Mouse (Mus musculus) adrenal gland, postnatal 4 days (tissue): Measurements from ENCODE around the gene Rpap1. TPM values are rescaled to one million over a fixed set of nuclear protein-coding genes. Genes with fewer than 3 reads are reported as not detected.

Experiments
- DNase-seq, 2 experiments: peaks; one replicate each; pipeline ENCODE4 v3.0.0; 2021 to 2022; ENCODE audit warnings: low spot score in 2 of 2, mixed read lengths in 2 of 2
- total RNA-seq, 2 experiments: library from RNA; stranded (reverse); gene quantifications; 2 replicates each; pipeline ENCODE4 v1.2.3; 2021

Rpap1 gene
- total RNA-seq, 2 experiments from 2014 or later = 30.0 to 30.8 TPM

GRCm38 (mm10) chr2:119799181-119799960, 12.0 kb upstream of the Rpap1 start:
- no peak for DNase-seq

DNA sequence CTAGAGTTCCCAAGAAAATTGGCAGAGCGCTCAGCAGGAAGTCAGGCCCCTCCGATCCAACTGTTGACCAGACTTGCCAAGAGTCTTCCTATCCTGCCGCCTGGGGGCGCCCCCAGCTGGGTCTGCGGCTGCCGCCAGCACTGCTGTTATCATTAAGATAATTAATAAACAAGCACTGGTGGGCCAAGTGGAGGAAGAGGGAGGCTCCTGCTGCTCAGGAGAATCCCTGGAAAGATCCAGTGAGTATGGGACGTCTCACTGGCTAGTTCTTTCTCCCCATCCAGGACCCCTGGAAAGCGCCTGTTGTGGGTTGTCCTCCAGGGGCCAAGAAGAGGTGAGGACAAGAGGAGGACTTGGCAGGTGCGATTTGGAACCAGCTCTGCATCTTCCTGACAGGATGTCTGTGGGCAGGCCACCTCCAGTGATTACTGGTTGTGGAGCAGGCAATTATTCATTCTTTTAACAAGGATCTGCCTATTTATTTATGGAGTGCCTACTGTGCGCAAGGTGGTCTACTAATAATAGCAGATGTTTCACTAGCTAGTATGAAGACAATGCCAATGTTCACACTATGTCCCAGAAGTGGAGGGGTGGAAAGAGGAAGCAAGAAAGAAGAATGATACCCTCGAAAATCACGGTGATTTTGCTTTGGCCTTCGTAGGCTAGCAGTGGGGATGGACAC, 11.1 kb upstream of the Rpap1 start:
- peak in 1 of 2 experiments; percentile 47 for DNase-seq

GRCm38 (mm10) chr2:119797279-119797783, 10.0 kb upstream of the Rpap1 start, which contains the start of gene Tyro3:
Gene Tyro3 (plus strand): TSS chr2:119797733.
- no peak for DNase-seq

GRCm38 (mm10) chr2:119789996-119790395, 2.7 kb upstream of the Rpap1 start:
- DNase-seq = no peak

DNA sequence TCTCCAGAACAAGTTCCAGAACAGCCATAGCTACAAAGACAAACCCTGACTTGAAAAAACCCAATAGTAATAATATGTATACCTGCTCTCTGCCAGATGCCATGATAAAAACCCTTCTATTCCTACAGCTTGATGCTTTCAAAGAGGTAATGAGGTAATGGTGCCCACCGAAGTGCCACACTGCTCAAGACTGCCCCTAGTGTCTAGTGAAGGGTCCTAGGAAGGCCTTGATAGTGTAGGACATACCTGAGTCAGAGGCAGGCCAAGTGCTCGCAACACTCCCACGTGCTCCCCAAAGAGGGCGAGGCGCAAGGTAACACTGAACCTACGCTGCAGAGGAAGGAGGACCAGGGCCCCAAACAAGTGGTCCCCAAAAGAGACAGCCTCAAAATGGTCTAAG, 20.1 kb downstream of the Rpap1 start:
- no peak for DNase-seq

DNA sequence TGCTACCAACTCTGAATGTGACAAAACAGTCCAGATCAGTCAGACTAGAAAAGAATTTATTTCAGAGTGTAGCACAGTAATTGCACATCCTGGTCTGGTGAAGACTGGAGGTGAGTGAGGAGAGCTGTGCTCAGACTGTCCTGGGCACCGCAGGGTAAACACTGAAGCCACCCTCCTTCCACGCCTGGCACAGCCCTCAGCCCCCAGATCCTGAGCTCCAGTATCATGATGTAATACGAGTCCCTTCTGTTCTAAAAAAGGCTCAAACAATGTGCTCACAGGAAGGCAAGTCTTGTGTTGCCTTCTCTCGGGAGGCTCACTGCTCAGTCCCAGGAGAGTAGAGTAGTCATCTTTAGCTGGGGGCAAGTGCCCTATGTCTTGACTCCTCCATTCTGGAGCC, 23.4 kb downstream of the Rpap1 start:
- no peak for DNase-seq

DNA sequence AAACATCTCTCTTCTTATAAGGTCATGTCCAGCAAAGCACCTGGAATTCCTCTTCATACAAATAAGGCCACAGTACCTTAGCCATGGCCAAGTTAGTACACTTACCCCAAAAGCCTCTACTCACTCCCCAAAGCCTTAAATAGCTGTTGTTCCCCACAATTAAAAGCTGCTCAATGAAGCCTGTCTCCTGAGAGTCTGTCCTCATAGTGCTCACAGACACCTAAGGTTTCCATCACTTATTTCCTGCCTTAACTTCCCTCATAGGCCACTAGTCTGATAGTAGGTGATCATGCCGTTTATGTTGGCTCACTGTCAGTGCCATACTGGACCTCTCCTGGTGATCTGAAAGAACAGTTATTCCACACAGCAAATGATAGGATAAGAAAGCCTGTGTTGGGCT, 25.1 kb downstream of the Rpap1 start:
- no peak for DNase-seq

- no peak for DNase-seq
Observed at GRCm38 (mm10) chr2:119760251-119760650, 27.1 kb downstream of the Rpap1 start, which contains the start of gene Ltk. Gene Ltk (minus strand): TSS chr2:119760431.

DNA sequence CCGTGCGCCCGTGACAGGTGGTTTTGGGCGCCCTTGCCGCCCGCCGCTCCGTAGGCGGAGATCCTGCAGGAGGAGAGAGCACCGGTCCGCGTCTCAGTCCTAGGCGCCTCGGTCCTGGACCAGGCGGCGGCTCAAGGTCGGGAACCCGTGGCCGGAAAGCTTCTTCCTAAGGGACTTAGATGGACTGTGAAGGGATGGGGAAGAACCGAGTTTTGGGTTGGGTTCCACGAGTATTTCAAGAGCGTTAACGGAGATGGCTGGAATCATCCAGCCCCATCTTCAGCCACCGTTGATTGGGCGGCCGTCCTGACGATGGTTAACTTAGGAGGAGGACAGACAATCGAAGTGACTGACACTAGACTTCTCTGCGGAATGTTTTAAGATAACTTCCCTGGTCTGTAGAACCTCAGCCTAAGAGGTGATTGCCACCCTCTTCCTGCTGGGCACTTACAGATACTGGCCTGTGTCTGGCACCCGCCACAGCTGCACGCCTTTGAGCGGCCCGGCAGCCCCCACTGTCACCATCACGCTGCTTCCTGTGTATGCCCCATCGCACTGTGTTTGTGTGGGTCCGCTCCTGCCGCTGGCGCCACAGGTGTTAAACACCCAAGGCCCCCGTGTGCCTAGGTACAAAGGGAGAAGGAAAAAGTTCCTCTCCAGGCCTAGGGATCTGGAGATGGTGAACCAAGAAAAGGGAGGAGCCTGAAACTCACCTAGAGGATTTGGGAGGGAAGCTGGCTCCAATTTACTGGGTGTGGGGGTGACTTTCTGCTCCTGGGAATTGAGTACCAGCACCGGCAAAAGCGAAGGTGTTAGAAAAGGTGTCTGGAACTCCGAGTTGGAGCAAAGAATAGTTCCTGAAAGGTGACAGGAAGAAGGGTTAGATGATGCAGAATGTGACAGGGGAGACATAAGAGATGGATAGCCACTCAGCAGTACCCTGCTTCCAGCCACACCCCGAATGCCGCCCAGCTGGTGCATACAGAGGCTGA, 28.2 kb downstream of the Rpap1 start:
- DNase-seq = no peak

DNA sequence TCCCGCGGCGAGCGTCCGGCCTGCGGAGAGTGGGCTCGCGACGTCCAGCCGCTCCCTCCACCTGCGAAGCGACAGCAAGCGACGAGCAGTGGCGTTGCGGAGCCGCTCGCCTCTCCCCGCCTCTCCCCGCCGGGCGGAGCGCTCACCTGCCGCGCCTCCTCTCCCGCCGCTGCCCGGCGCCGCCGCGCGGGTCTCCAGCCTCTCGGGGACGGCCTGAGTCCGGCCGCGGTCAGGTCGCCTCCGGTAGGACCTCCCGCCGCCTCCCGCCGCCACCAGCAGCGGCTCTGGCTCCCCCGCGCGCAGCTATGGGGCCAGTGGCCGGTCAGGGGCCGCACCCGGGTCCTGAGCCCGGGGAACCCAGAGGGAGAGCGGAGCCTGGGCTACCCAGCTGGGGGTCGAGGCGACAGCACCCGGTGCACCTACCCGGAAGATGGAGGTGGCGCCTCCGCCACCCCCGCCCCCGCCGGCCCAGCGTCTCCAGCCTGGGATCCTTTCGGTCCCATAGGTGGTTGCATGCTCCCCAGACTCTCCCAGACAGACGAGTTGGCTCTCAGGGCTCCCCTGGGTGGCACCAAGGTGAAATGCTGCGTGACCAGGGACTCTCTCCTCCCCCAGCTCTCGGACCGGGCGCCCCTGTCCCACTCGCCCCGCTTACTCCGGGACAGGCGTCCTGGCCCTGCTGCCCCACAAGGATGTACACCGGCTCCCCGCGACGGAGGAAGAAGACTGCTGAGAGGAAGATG, 29.1 kb downstream of the Rpap1 start:
- no peak for DNase-seq

DNA sequence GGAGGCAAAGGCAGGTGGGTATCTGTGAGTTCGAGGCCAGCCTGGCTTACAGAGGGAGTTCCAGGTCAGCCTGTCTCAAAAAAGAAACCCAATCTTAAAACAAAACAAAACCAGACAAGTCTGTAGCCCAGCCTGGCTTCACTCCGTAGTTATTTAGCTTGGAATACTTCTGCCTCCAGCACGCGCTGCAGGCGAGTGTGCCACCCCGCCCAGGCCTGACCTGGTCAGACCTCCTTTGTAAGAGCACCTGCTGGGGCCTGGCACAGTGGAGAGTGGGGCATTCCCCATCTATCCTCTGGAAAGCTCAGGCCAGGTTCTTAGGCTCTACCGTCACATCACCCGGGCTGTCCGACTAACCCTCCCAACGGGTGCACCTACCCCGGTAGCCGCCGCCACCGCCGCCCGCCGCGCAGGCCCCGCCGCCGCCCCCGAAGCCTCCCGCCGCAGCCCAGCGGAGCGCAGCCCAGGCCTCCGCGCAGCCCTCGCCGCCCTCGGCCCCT, 29.7 kb downstream of the Rpap1 start:
- no peak for DNase-seq

GRCm38 (mm10) chr2:119749260-119749659, 38.1 kb downstream of the Rpap1 start:
- DNase-seq = no peak

- DNase-seq = no peak
Observed at GRCm38 (mm10) chr2:119747554-119747953, 39.8 kb downstream of the Rpap1 start.

GRCm38 (mm10) chr2:119745281-119745680, 42.1 kb downstream of the Rpap1 start:
- no peak for DNase-seq

DNA sequence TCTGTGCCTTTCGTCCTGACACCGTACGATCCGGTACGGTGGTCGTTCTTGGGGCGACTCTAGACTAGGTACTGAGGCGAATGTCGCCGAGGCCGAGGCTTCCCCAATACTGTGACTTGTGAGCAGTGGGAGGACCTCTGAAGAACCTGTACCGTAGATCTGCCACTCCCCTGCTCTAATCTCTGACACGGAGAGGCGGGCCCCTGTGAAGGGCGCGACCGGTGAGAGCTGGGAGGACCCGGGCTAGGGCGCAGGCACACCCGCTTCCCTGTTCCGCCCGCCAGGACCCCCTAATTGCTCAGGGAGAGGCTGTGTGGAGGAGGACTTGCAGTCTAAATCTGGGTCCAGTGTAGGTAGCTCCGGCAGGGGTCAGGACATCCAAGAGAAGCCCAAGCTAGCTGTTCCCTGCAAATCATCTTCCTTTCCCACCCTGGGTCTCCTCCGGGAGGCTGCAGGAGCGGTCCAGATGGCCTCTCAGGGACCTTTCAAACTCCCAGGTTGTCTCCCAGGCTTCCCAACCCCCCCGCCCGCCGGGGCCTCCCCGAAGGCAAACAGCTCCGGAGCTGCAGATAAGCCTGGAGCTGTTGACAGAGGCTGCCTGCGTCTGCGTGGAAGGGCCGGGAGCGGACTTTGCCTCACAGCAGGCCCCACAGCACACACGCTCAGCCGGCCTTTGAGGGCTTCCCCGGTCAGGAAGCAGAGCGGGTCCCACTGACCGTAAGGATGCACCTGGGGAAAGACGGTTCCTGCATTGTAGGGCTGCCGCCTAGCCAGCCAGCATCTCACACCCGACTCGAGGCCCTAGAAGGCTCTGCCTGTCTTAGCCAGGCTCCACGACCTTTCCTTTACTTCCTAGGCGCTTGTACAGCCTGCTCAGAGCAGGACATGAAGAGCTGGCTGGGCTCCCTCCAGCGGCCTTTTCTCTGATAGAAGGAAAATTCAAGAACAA, 42.9 kb downstream of the Rpap1 start:
- no peak for DNase-seq

- no peak for DNase-seq
Observed at GRCm38 (mm10) chr2:119743808-119744162, 43.6 kb downstream of the Rpap1 start.

- DNase-seq = no peak
Observed at GRCm38 (mm10) chr2:119743176-119743807, 44.0 kb downstream of the Rpap1 start.

- no peak for DNase-seq
Observed at GRCm38 (mm10) chr2:119742461-119743175, 44.7 kb downstream of the Rpap1 start.
